Mouse (Mus musculus): Measurements from ENCODE around the gene Cbx1.

DNA sequence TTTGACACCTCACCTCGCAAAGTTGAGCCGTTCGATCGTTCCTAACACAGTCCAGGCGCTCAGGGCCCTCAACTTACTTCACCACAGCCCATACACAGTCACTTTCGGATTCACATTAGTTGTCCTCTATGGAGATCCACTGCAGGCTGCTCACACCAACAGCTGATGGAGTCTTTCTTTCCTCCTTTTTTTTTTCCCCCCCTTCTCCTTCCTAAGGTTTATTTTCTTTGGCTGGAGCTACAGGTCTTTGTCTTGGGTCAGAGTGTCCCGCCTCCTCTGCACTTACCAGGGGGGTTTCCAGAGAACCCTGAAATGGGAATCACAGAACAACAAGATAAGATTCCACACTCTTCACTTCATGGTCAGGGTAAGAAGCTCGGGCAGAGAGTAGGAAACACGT lies 39.0 kb downstream of the Cbx1 start:
- no peak for TF ChIP-seq CTCF (IDR thresholded peaks at IDR 0.05; ENCODE audit: insufficient read depth, low read depth, low read length)
- no peak for TF ChIP-seq POLR2A (IDR thresholded peaks at IDR 0.05; ENCODE audit: insufficient read depth, low read depth, low read length)
